Mouse (Mus musculus): ENCODE results near the gene Gm45234. TPM values are rescaled to one million over a fixed set of nuclear protein-coding genes. Genes with fewer than 3 reads are reported as not detected.

The Gm45234 gene
- polyA plus RNA-seq, 1 experiment from 2014 or later: not detected

GRCm38 (mm10) chr6:124744755-124745321 lies 11.0 kb downstream of the Gm45234 start:
- WGBS: 71% methylated on average over 26 of the region's 26 CpGs
- peaks cover 66% of the 10 kb centered on the region for H3K36me3 ChIP-seq (replicated peaks)
- ATAC-seq (ENCODE audit: low FRiP score): no peak
- H3K9me3 ChIP-seq: no peaks in the 10 kb centered on the region
- peak overlapping the region; percentile 92 for H3K4me2 ChIP-seq
- peak overlapping the region; percentile 85 for H3K9ac ChIP-seq
- H3K27ac ChIP-seq: peak overlapping the region; percentile 92
- H3K4me3 ChIP-seq (replicated peaks): peak overlapping the region; percentile 54
- H3K27me3 ChIP-seq: no peaks in the 10 kb centered on the region
- H3K4me1 ChIP-seq: peaks cover 32% of the 10 kb centered on the region

GRCm38 (mm10) chr6:124743647-124744046 lies 12.2 kb downstream of the Gm45234 start:
- H3K27ac ChIP-seq: no peak overlapping the region
- peaks cover 44% of the 10 kb centered on the region for H3K4me1 ChIP-seq
- H3K4me3 ChIP-seq (replicated peaks): no peak overlapping the region
- no peak for ATAC-seq (ENCODE audit: low FRiP score)
- no peaks in the 10 kb centered on the region for H3K9me3 ChIP-seq
- H3K9ac ChIP-seq: no peak overlapping the region
- H3K27me3 ChIP-seq: no peaks in the 10 kb centered on the region
- H3K36me3 ChIP-seq (replicated peaks): peaks cover 61% of the 10 kb centered on the region
- WGBS: 90% methylated on average over 8 of the region's 8 CpGs
- no peak overlapping the region for H3K4me2 ChIP-seq

DNA sequence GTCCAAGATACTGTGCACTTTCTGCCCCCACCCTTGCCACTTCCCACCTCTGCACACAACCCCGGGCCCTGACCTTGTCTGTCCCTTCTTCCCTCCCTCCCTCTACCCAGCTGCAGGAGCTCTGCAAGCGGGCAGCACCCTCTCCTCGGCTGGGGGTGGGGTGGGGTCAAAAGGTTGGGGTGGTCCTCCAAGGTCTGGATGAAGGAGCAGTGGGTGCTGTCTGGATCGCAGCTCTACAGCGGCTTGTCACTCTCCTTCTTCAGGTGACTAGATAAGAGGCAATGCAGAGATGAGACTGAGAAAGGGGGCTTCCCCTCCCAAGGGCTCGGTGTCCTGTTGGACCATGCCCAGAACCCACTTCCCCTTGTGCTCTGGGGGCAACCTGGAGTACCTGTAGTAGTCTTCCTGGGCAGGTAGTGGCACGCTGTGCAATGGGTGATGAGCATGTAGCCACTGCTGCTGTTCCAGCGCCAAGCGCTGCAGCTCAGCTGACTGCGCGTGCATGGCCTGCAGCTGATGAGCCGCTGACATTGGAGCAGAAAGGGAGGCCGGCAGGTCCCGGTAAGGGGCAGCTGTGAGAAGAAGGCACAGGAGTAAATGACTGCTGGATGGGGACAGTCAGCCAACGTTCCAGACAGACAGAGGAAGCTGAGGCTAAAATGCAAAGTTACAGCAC lies 12.8 kb downstream of the Gm45234 start:
- Histone ChIP-seq H3K27me3 (no peaks in the 10 kb centered on the region), H3K27ac (no peak overlapping the region), H3K4me1 (peaks cover 49% of the 10 kb centered on the region), H3K36me3 (replicated peaks) (peaks cover 54% of the 10 kb centered on the region), H3K4me3 (replicated peaks) (no peak overlapping the region), H3K9me3 (no peaks in the 10 kb centered on the region), H3K9ac (no peak overlapping the region), H3K4me2 (no peak overlapping the region)
- WGBS: 92% methylated on average over 15 of the region's 15 CpGs
- ATAC-seq (ENCODE audit: low FRiP score): no peak

- peaks cover 43% of the 10 kb centered on the region for H3K36me3 ChIP-seq (replicated peaks)
- 63% methylated on average over 3 of the region's 3 CpGs for WGBS
- peak overlapping the region; percentile 100 for H3K27ac ChIP-seq
- H3K4me1 ChIP-seq: peaks cover 45% of the 10 kb centered on the region
- peak overlapping the region; percentile 64 for H3K4me3 ChIP-seq (replicated peaks)
- H3K27me3 ChIP-seq: no peaks in the 10 kb centered on the region
- H3K4me2 ChIP-seq: peak overlapping the region; percentile 75
- no peak for ATAC-seq (ENCODE audit: low FRiP score)
- H3K9ac ChIP-seq: peak overlapping the region; percentile 87
- no peaks in the 10 kb centered on the region for H3K9me3 ChIP-seq
Observed at GRCm38 (mm10) chr6:124741842-124742241, 14.0 kb downstream of the Gm45234 start.

GRCm38 (mm10) chr6:124740888-124741761 lies 14.7 kb downstream of the Gm45234 start, which contains the start of gene Grcc10:
Grcc10 (minus strand) TSS chr6:124741374.
- under 1% methylated on average over 41 of the region's 41 CpGs for WGBS
- H3K27me3 ChIP-seq: no peaks in the 10 kb centered on the region
- H3K9ac ChIP-seq: peak within 1 kb of the TSS; percentile 87
- H3K4me3 ChIP-seq (replicated peaks): peak within 1 kb of the TSS; percentile 64
- H3K9me3 ChIP-seq: no peaks in the 10 kb centered on the region
- ATAC-seq (ENCODE audit: low FRiP score): peak; percentile 80
- peaks cover 36% of the 10 kb centered on the region for H3K36me3 ChIP-seq (replicated peaks)
- peak within 1 kb of the TSS; percentile 75 for H3K4me2 ChIP-seq
- H3K27ac ChIP-seq: peak within 1 kb of the TSS; percentile 100
- peaks cover 38% of the 10 kb centered on the region for H3K4me1 ChIP-seq

DNA sequence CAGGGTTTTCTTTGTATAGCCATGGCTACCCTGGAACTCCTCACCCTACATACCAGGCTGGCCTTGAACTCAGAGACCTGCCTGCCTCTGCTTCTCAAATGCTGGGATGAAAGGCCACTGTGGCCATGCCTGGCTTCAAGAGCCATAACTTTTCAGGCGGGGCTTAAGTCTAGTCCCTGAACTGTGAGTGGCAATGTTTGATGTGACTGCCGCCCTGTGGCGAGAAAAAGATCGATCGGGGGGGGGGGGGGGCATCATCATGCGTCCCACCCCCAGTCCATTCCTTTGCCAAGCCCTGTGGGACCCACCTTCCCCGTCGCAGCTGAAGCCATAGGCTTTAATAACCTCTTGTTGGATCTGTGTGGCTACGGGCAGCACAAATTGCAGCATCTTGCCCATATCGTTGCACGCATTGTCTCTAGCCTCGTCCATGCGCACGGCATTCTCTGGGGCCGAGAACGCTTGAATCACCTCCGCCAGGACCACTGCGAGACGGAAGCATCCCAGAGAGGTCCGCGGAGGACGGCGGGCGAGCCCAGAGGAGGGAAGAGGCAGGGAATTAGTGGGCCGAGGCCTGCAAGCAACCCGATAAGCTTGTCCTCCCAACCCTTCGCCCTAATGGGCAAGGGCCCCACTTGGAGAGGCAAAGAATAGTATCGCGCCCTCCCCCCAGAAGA lies 15.5 kb downstream of the Gm45234 start:
- Histone ChIP-seq H3K9me3 (no peaks in the 10 kb centered on the region), H3K4me1 (peaks cover 34% of the 10 kb centered on the region), H3K36me3 (replicated peaks) (peaks cover 35% of the 10 kb centered on the region), H3K9ac (peak overlapping the region; percentile 87), H3K4me2 (peak overlapping the region; percentile 75), H3K4me3 (replicated peaks) (peak overlapping the region; percentile 64), H3K27ac (peak overlapping the region; percentile 100), H3K27me3 (no peaks in the 10 kb centered on the region)
- 1% methylated on average over 29 of the region's 29 CpGs for WGBS
- ATAC-seq (ENCODE audit: low FRiP score): peak; percentile 24

DNA sequence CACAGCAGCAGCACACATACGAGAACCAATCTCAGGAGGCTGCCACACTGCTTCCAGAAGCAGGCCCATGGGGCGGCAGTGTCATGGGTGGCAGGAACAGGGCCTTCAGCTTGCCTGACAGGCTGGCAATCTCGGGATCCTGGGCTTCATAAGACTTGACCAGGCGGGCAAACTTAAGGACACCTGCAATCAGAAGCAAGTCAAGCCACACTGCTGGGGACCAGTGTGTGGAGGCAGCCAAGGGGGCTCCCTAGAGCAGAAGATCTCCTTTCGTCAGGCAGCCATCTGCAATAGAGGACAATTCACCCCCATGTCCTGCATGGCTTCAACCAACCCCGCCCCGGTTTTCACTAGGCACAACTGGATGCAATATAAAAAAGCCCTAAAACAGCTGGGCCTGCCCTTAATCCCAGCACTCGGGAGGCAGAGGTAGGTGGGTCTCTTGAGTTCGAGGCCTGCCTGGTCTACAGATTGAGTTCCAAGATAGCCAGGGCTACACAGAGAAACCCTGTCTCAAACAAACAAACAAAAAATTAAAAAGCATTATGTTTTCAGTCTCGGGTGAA lies 16.5 kb downstream of the Gm45234 start:
- Histone ChIP-seq H3K36me3 (replicated peaks) (peaks cover 27% of the 10 kb centered on the region), H3K4me3 (replicated peaks) (peak overlapping the region; percentile 64; the same call in 1 of the 2 replicates)
- WGBS: 88% methylated on average over 10 of the region's 10 CpGs

GRCm38 (mm10) chr6:124738511-124739023 lies 17.3 kb downstream of the Gm45234 start, which contains the start of gene Ptpn6:
Ptpn6 (minus strand) TSS chr6:124738714.
- Histone ChIP-seq H3K9me3 (no peaks in the 10 kb centered on the region), H3K4me3 (replicated peaks) (peak within 1 kb of the TSS; percentile 64; the same call in 1 of the 2 replicates), H3K27me3 (no peaks in the 10 kb centered on the region), H3K36me3 (replicated peaks) (peaks cover 20% of the 10 kb centered on the region), H3K4me1 (peaks cover 30% of the 10 kb centered on the region), H3K27ac (peak within 1 kb of the TSS; percentile 100; the same call in 1 of the 2 replicates), H3K4me2 (peak within 1 kb of the TSS; percentile 75), H3K9ac (peak within 1 kb of the TSS; percentile 38; the same call in 1 of the 2 replicates)
- 30% methylated on average over 15 of the region's 15 CpGs for WGBS
- no peak for ATAC-seq (ENCODE audit: low FRiP score)

More for the DNA sequence above, 16.5 kb downstream of the Gm45234 start:
- Histone ChIP-seq H3K9me3 (no peaks in the 10 kb centered on the region), H3K27ac (peak overlapping the region; percentile 100), H3K4me1 (peaks cover 30% of the 10 kb centered on the region), H3K27me3 (no peaks in the 10 kb centered on the region), H3K4me2 (peak overlapping the region; percentile 75), H3K9ac (peak overlapping the region; percentile 87; the same call in 1 of the 2 replicates)
- no peak for ATAC-seq (ENCODE audit: low FRiP score)

DNA sequence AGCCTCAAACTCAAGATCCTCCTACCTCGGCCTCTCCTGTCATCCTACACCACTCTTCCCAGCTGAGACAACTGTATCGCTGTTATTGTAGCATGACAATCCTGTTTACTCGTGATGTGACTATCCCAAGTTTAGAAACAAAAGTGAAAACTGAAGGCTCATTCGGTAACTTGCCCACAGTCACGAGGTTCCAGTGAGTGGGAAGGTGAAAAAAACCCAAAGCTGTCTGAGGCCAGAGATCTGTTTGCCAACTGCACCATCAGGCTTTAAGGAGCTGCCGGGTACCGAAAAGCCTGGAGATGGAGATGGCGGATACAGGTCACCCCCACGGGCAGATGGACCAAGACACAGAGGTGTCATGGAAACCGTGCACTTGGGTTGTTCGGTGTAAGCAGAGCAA lies 18.8 kb downstream of the Gm45234 start:
- no peak overlapping the region for H3K9ac ChIP-seq
- peaks cover 7% of the 10 kb centered on the region; the same call in 1 of the 2 replicates for H3K36me3 ChIP-seq (replicated peaks)
- no peak overlapping the region for H3K4me3 ChIP-seq (replicated peaks)
- no peak overlapping the region for H3K27ac ChIP-seq
- peaks cover 29% of the 10 kb centered on the region for H3K4me1 ChIP-seq
- no peak overlapping the region for H3K4me2 ChIP-seq
- WGBS: 92% methylated on average over 11 of the region's 11 CpGs
- no peaks in the 10 kb centered on the region for H3K27me3 ChIP-seq
- no peaks in the 10 kb centered on the region for H3K9me3 ChIP-seq
- ATAC-seq (ENCODE audit: low FRiP score): no peak

GRCm38 (mm10) chr6:124734417-124734816 lies 21.4 kb downstream of the Gm45234 start:
- 94% methylated on average over 3 of the region's 3 CpGs for WGBS
- H3K4me2 ChIP-seq: no peak overlapping the region
- no peak for ATAC-seq (ENCODE audit: low FRiP score)
- no peak overlapping the region for H3K4me3 ChIP-seq (replicated peaks)
- no peak overlapping the region for H3K9ac ChIP-seq
- H3K4me1 ChIP-seq: peaks cover 13% of the 10 kb centered on the region
- H3K27me3 ChIP-seq: no peaks in the 10 kb centered on the region
- H3K27ac ChIP-seq: no peak overlapping the region
- no peaks in the 10 kb centered on the region for H3K9me3 ChIP-seq
- peaks cover 7% of the 10 kb centered on the region; the same call in 1 of the 2 replicates for H3K36me3 ChIP-seq (replicated peaks)
